Mouse (Mus musculus): ENCODE measurements around the gene 4931422A03Rik. TPM values are rescaled to one million over a fixed set of nuclear protein-coding genes. Genes with fewer than 3 reads are reported as not detected.

Gene 4931422A03Rik
- polyA plus RNA-seq, 1 experiment = not detected

DNA sequence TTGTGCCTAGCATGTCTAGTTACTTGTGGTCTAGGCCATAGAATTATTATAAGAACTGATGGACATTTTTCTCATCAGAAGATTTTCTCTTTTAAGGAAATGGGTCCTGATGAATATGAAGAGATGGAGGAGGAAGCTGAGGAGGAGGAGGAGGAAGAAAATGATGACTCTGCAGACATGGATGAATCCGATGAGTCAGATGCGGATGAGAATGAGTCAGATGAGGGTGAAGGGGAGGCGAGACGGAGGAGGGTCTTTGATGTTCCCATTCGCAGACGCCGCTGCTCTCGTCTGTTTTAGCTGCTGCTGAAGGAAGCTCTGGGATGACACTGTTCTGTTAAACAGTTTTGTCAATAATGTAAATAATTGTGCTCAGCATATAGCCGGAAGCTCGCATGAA, 31.6 kb upstream of the 4931422A03Rik start:
- WGBS = 97% methylated on average over 10 of the region's 10 CpGs
- TF ChIP-seq POLR2A (IDR thresholded peaks at IDR 0.05; ENCODE audit: control insufficient read depth, extremely low read depth, insufficient read depth, low read length, poor library complexity) (no peak), CTCF (IDR thresholded peaks at IDR 0.05; ENCODE audit: borderline replicate concordance, control insufficient read depth, extremely low read depth, insufficient read depth, low read length, poor library complexity) (no peak)
- H3K4me3 ChIP-seq (ENCODE audit: control insufficient read depth, insufficient read depth, low read length) = no peak overlapping the region

DNA sequence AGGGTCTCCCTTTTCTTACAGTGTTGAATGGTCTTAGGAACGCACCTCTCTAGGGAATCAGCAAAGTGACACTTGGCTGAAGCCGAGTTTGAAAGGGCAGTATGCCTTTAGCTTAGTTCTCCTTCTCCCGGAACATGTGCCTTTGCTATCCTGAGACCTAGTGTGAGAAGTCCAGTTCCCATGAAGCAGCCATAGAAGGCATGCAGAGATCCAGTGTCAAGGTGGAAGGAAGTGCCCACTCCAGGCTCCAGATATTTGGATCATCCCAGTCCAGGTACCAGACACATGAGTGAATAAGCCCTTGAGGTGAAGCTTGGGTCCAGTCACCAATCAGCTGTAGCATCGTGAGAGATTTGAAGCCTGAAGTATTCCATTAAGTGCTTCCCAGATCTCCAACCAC, 30.8 kb upstream of the 4931422A03Rik start:
- no peaks in the 10 kb centered on the region for H3K27me3 ChIP-seq (ENCODE audit: control insufficient read depth, insufficient read depth, low read length)
- no peak overlapping the region for H3K27ac ChIP-seq (ENCODE audit: control insufficient read depth, insufficient read depth, low read length)
- peaks cover 38% of the 10 kb centered on the region for H3K36me3 ChIP-seq (ENCODE audit: control insufficient read depth, insufficient read depth, low read length)
- H3K4me3 ChIP-seq (ENCODE audit: control insufficient read depth, insufficient read depth, low read length) = no peak overlapping the region
- TF ChIP-seq CTCF (IDR thresholded peaks at IDR 0.05; ENCODE audit: borderline replicate concordance, control insufficient read depth, extremely low read depth, insufficient read depth, low read length, poor library complexity) = no peak
- no peak for TF ChIP-seq POLR2A (IDR thresholded peaks at IDR 0.05; ENCODE audit: control insufficient read depth, extremely low read depth, insufficient read depth, low read length, poor library complexity)
- H3K4me1 ChIP-seq (replicated peaks; ENCODE audit: control insufficient read depth, insufficient read depth, low read length) = no peaks in the 10 kb centered on the region
- DNase-seq = no peak
- WGBS = 94% methylated on average over 4 of the region's 4 CpGs

More for the DNA sequence above, 31.6 kb upstream of the 4931422A03Rik start:
- H3K36me3 ChIP-seq (ENCODE audit: control insufficient read depth, insufficient read depth, low read length) = peaks cover 29% of the 10 kb centered on the region
- no peak overlapping the region for H3K27ac ChIP-seq (ENCODE audit: control insufficient read depth, insufficient read depth, low read length)
- H3K27me3 ChIP-seq (ENCODE audit: control insufficient read depth, insufficient read depth, low read length) = no peaks in the 10 kb centered on the region
- H3K4me1 ChIP-seq (replicated peaks; ENCODE audit: control insufficient read depth, insufficient read depth, low read length) = no peaks in the 10 kb centered on the region
- no peak for DNase-seq

DNA sequence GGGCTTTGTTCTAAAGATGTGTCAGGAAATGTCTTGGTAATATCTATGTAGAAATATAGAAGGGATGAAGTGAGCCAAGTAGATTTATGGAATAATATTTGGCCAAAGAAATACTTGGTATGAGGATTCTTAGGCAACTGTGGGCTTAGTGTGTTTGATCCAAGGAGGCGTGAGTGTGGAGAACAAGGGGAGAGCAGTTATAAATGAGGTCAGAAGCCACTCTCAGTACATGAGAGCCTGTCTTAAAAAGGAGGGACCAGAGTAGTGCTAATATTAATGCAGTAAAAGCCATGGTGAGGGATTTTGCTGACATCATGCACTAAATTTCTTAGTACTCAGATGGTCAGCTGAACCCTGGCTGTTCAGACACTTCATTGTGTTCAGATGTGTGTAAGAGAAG, 30.2 kb upstream of the 4931422A03Rik start:
- WGBS = 100% methylated on average over 1 of the region's 1 CpGs
- Histone ChIP-seq H3K36me3 (ENCODE audit: control insufficient read depth, insufficient read depth, low read length) (peaks cover 43% of the 10 kb centered on the region), H3K27me3 (ENCODE audit: control insufficient read depth, insufficient read depth, low read length) (no peaks in the 10 kb centered on the region), H3K4me3 (ENCODE audit: control insufficient read depth, insufficient read depth, low read length) (no peak overlapping the region), H3K4me1 (replicated peaks; ENCODE audit: control insufficient read depth, insufficient read depth, low read length) (no peaks in the 10 kb centered on the region), H3K27ac (ENCODE audit: control insufficient read depth, insufficient read depth, low read length) (no peak overlapping the region)
- no peak for TF ChIP-seq POLR2A (IDR thresholded peaks at IDR 0.05; ENCODE audit: control insufficient read depth, extremely low read depth, insufficient read depth, low read length, poor library complexity)
- TF ChIP-seq CTCF (IDR thresholded peaks at IDR 0.05; ENCODE audit: borderline replicate concordance, control insufficient read depth, extremely low read depth, insufficient read depth, low read length, poor library complexity) = no peak
- no peak for DNase-seq

GRCm38 (mm10) chr2:104044479-104045080, 16.4 kb upstream of the 4931422A03Rik start:
- no peak for DNase-seq
- no peak overlapping the region for H3K27ac ChIP-seq (ENCODE audit: control insufficient read depth, insufficient read depth, low read length)

GRCm38 (mm10) chr2:104043624-104044478, 15.7 kb upstream of the 4931422A03Rik start:
- H3K36me3 ChIP-seq (ENCODE audit: control insufficient read depth, insufficient read depth, low read length) = peaks cover 57% of the 10 kb centered on the region
- TF ChIP-seq POLR2A (IDR thresholded peaks at IDR 0.05; ENCODE audit: control insufficient read depth, extremely low read depth, insufficient read depth, low read length, poor library complexity) (no peak), CTCF (IDR thresholded peaks at IDR 0.05; ENCODE audit: borderline replicate concordance, control insufficient read depth, extremely low read depth, insufficient read depth, low read length, poor library complexity) (no peak)
- WGBS = 92% methylated on average over 5 of the region's 5 CpGs
- DNase-seq = no peak
- no peaks in the 10 kb centered on the region for H3K27me3 ChIP-seq (ENCODE audit: control insufficient read depth, insufficient read depth, low read length)
- no peak overlapping the region for H3K4me3 ChIP-seq (ENCODE audit: control insufficient read depth, insufficient read depth, low read length)
- H3K4me1 ChIP-seq (replicated peaks; ENCODE audit: control insufficient read depth, insufficient read depth, low read length) = no peaks in the 10 kb centered on the region
- H3K27ac ChIP-seq (ENCODE audit: control insufficient read depth, insufficient read depth, low read length) = no peak overlapping the region

More at GRCm38 (mm10) chr2:104044479-104045080, 16.4 kb upstream of the 4931422A03Rik start:
- 89% methylated on average over 1 of the region's 1 CpGs for WGBS
- no peak for TF ChIP-seq POLR2A (IDR thresholded peaks at IDR 0.05; ENCODE audit: control insufficient read depth, extremely low read depth, insufficient read depth, low read length, poor library complexity)
- TF ChIP-seq CTCF (IDR thresholded peaks at IDR 0.05; ENCODE audit: borderline replicate concordance, control insufficient read depth, extremely low read depth, insufficient read depth, low read length, poor library complexity) = no peak
- Histone ChIP-seq H3K4me3 (ENCODE audit: control insufficient read depth, insufficient read depth, low read length) (no peak overlapping the region), H3K27me3 (ENCODE audit: control insufficient read depth, insufficient read depth, low read length) (no peaks in the 10 kb centered on the region), H3K36me3 (ENCODE audit: control insufficient read depth, insufficient read depth, low read length) (peaks cover 55% of the 10 kb centered on the region), H3K4me1 (replicated peaks; ENCODE audit: control insufficient read depth, insufficient read depth, low read length) (no peaks in the 10 kb centered on the region)

- no peaks in the 10 kb centered on the region for H3K4me1 ChIP-seq (replicated peaks; ENCODE audit: control insufficient read depth, insufficient read depth, low read length)
- H3K27me3 ChIP-seq (ENCODE audit: control insufficient read depth, insufficient read depth, low read length) = no peaks in the 10 kb centered on the region
- H3K36me3 ChIP-seq (ENCODE audit: control insufficient read depth, insufficient read depth, low read length) = peaks cover 54% of the 10 kb centered on the region
- H3K4me3 ChIP-seq (ENCODE audit: control insufficient read depth, insufficient read depth, low read length) = no peak overlapping the region
- WGBS = 97% methylated on average over 15 of the region's 15 CpGs
- H3K27ac ChIP-seq (ENCODE audit: control insufficient read depth, insufficient read depth, low read length) = no peak overlapping the region
- no peak for DNase-seq
- TF ChIP-seq POLR2A (IDR thresholded peaks at IDR 0.05; ENCODE audit: control insufficient read depth, extremely low read depth, insufficient read depth, low read length, poor library complexity) (no peak), CTCF (IDR thresholded peaks at IDR 0.05; ENCODE audit: borderline replicate concordance, control insufficient read depth, extremely low read depth, insufficient read depth, low read length, poor library complexity) (no peak)
Measured at GRCm38 (mm10) chr2:104042766-104043165, 14.6 kb upstream of the 4931422A03Rik start.
